28 mouse cellular contexts compared by ENCODE assay signal in the genomic region with DNA sequence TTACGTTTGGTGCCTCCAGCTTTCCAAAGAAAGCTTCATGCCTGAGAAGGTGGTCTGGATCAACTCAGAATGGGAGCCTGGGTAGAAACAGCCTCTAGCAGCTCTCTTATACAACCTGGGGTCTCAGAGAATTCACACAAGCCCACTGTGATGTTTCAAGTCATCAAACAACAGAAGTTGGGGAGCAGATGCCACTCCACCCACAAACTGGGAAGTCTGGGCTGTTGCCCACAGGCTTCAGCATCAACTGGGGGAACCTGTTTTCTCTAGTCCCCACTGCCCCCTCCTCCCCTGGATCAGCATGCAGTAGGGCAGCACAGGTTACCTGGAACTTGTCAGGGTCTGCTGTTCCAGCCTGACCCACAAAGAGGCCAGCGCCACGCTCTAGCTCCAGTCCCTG.
DNase-seq lines count a peak whose midpoint lies in the region; ATAC-seq and TF ChIP-seq lines count a peak whose summit lies in the region.
"Had no signal": no experiment of that assay in that cellular context is flagged by ENCODE, and none has a peak within 500 bp of the region (broad histone marks: within the 10 kb centered on the region; RNA-seq: fewer than 3 reads in every experiment).

No protein-coding gene starts in this region.

- no peak for TF ChIP-seq CTCF in liver, adult 2 months (IDR thresholded peaks at IDR 0.05; ENCODE audit: low read depth, low read length)

- peaks cover 24% of the 10 kb centered on the region for H3K36me3 ChIP-seq in liver, adult 2 months (ENCODE audit: control insufficient read depth, insufficient read depth, low read length)
- H3K36me3 ChIP-seq in midbrain, embryonic 14.5 days (ENCODE audit: control insufficient read depth, insufficient read depth, low read length): no peaks in the 10 kb centered on the region
- H3K36me3 ChIP-seq in hindbrain, embryonic 16.5 days (ENCODE audit: control insufficient read depth, insufficient read depth, low read length): no peaks in the 10 kb centered on the region

- peak overlapping the region; percentile 88 for H3K27ac ChIP-seq in liver, adult 2 months (replicated peaks; ENCODE audit: insufficient read depth, low read depth, low read length)
- no peak overlapping the region for H3K27ac ChIP-seq in midbrain, embryonic 14.5 days (replicated peaks; ENCODE audit: low read depth, low read length)
- H3K27ac ChIP-seq in hindbrain, embryonic 16.5 days (ENCODE audit: low read depth, low read length): no peak overlapping the region
- H3K27ac ChIP-seq: embryonic facial prominence, embryonic 13.5 days; forebrain, embryonic 13.5 days; heart, adult 2 months; heart, embryonic 10.5 days; heart, embryonic 13.5 days; hindbrain, embryonic 14.5 days had no signal

- WGBS in liver, adult 2 months: 79% methylated on average over 3 of the region's 3 CpGs
- WGBS in midbrain, embryonic 14.5 days: 97% methylated on average over 3 of the region's 3 CpGs
- WGBS in hindbrain, embryonic 16.5 days: 93% methylated on average over 3 of the region's 3 CpGs

- peak overlapping the region; percentile 37 for H3K9ac ChIP-seq in liver, adult 2 months (ENCODE audit: low read depth, low read length)
- no peak overlapping the region for H3K9ac ChIP-seq in midbrain, embryonic 14.5 days (replicated peaks; ENCODE audit: low read length)
- H3K9ac ChIP-seq in hindbrain, embryonic 16.5 days (ENCODE audit: low read depth, low read length): no peak overlapping the region
- H3K9ac ChIP-seq: embryonic facial prominence, embryonic 13.5 days; forebrain, embryonic 13.5 days; heart, embryonic 13.5 days; hindbrain, embryonic 14.5 days had no signal

- TF ChIP-seq POLR2A in liver, adult 2 months (IDR thresholded peaks at IDR 0.05; ENCODE audit: extremely low read depth, insufficient read depth, low read length): no peak

- peaks cover 34% of the 10 kb centered on the region for H3K79me2 ChIP-seq in liver, adult 2 months (ENCODE audit: control insufficient read depth, insufficient read depth, low read length)

- peak; percentile 33 for DNase-seq in layer of hippocampus, adult 11-12 months (ENCODE audit: low spot score)
- DNase-seq in layer of hippocampus, postnatal 25 days (ENCODE audit: extremely low spot score in 1 of 2, low spot score in 1 of 2): no peak
- DNase-seq in liver, adult 2 months (ENCODE audit: extremely low read depth, low read depth, low spot score): no peak
- DNase-seq in liver: no peak
- DNase-seq in testis, postnatal 10 days (ENCODE audit: low spot score): peak; percentile 38
- no peak for DNase-seq in testis, postnatal 14 days (ENCODE audit: low spot score)
- DNase-seq in midbrain, embryonic 14.5 days: no peak
- DNase-seq: adrenal gland, postnatal 10 days; adrenal gland, postnatal 36 days; cerebellum, adult 11 months; cerebellum, adult 2 months; cerebellum, adult 9-11 months; cerebellum, postnatal 25 days; gastrocnemius, postnatal 10 days; gastrocnemius, postnatal 36 days; heart, adult 2 months; heart, postnatal 14 days; heart, postnatal 4 days had no signal

- no peak overlapping the region for H3K4me3 ChIP-seq in liver, adult 2 months (ENCODE audit: insufficient read depth, low read depth, low read length)
- H3K4me3 ChIP-seq in midbrain, embryonic 14.5 days (replicated peaks; ENCODE audit: low read depth, low read length): no peak overlapping the region
- H3K4me3 ChIP-seq in hindbrain, embryonic 16.5 days (ENCODE audit: low read length): no peak overlapping the region
- H3K4me3 ChIP-seq: embryonic facial prominence, embryonic 13.5 days; forebrain, embryonic 10.5 days; forebrain, embryonic 13.5 days; heart, adult 2 months; heart, embryonic 10.5 days; heart, embryonic 13.5 days had no signal

- 0 out of 2 replicates have a peak, but pooled peaks cover 7% of the 10 kb centered on the region for H3K9me3 ChIP-seq in midbrain, embryonic 14.5 days (ENCODE audit: control insufficient read depth, low read length)
- H3K9me3 ChIP-seq in hindbrain, embryonic 16.5 days (ENCODE audit: control insufficient read depth, low read length): peaks cover 4% of the 10 kb centered on the region
- H3K9me3 ChIP-seq: G1E had no signal

- H3K4me1 ChIP-seq in liver, adult 2 months (ENCODE audit: control insufficient read depth, insufficient read depth, low read length): peaks cover 71% of the 10 kb centered on the region
- H3K4me1 ChIP-seq in midbrain, embryonic 14.5 days (ENCODE audit: control insufficient read depth, insufficient read depth, low read length): no peaks in the 10 kb centered on the region
- no peaks in the 10 kb centered on the region; the same call in 1 of the 2 replicates for H3K4me1 ChIP-seq in hindbrain, embryonic 16.5 days (ENCODE audit: control insufficient read depth, insufficient read depth, low read depth, low read length)
- H3K4me1 ChIP-seq: embryonic facial prominence, embryonic 13.5 days had no signal

- H3K27me3 ChIP-seq in liver, adult 2 months (ENCODE audit: control insufficient read depth, insufficient read depth, low read length): no peaks in the 10 kb centered on the region
- no peaks in the 10 kb centered on the region for H3K27me3 ChIP-seq in midbrain, embryonic 14.5 days (ENCODE audit: control insufficient read depth, insufficient read depth, low read length)
- H3K27me3 ChIP-seq in hindbrain, embryonic 16.5 days (replicated peaks; ENCODE audit: control insufficient read depth, insufficient read depth, low read length): no peaks in the 10 kb centered on the region; the same call in 1 of the 2 replicates
- H3K27me3 ChIP-seq: embryonic facial prominence, embryonic 13.5 days; forebrain, embryonic 13.5 days; heart, embryonic 13.5 days; Patski had no signal

- ATAC-seq in midbrain, embryonic 14.5 days (ENCODE audit: low FRiP score, low TSS enrichment): no peak
- no peak for ATAC-seq in hindbrain, embryonic 16.5 days
- ATAC-seq: forebrain, embryonic 13.5 days; forebrain, embryonic 16.5 days; Patski had no signal

- no peak overlapping the region for H3K4me2 ChIP-seq in midbrain, embryonic 14.5 days (ENCODE audit: low read length)
- no peak overlapping the region for H3K4me2 ChIP-seq in hindbrain, embryonic 16.5 days (ENCODE audit: low read length)
- H3K4me2 ChIP-seq: embryonic facial prominence, embryonic 13.5 days; forebrain, embryonic 13.5 days; heart, embryonic 13.5 days; hindbrain, embryonic 14.5 days had no signal

Comparison
In these comparisons a context has a peak if more than half of its experiments do, and no peak if none do; other contexts are left out.
1. DNase-seq: peak in layer of hippocampus, adult 11-12 months (single experiment) and testis, postnatal 10 days (single experiment); none in layer of hippocampus, postnatal 25 days (0 of 2), liver, adult 2 months (single experiment), liver (single experiment), testis, postnatal 14 days (single experiment) and midbrain, embryonic 14.5 days (single experiment).